Mouse (Mus musculus) ES-CJ7 (cell line): ENCODE data around the gene Mctp1.
A peak's percentile ranks its signal among the peaks of the same experiment; 100 is the strongest.
"Not testable (repeated sequence)": the region's sequence is repeated elsewhere in the genome, so short reads cannot be mapped to it uniquely, and the experiment has no call there.

Source experiments
- DNase-seq: peaks from one replicate; pipeline ENCODE4 v3.0.0; 2011; ENCODE audit warnings: low read depth, low spot score

Mctp1 gene

DNA sequence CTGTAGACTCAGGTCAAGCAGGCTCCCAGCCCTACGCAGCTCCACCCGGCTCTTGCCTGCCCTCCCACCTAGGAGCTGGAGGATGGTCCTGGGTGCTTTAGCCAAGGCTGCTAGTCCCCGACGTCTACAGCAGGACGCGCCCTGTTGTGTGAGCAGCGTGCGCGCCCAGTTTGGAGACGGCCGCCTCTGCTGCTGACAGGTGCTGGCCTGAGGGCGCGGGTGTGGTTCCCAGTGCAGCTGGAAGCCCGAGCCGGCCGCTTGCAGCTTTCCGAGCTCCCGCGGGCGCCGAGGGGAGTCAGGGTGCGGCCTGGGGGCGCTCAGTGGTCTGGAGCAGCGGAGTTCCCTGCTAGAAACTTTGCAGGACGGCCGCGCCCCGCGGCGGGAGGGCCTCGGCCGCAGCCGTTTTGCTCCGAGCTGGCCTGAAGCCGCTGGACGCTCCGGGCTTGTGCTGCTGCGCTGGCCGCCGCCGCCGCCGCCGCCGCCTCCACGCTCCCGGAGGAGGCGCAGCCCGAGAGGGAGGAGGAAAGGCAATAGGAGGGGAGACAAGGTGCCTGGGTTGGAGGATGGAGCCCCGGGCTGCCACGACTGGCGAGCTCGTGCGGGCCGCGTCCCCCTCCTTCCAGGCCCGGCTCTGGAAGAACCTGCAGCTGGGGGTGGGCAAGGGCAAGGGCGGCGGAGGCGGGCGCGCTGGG is at the start of gene Mctp1:
Mctp1 (plus strand) TSS at position 564 of the 692 bp plus-strand sequence.
- peak; percentile 77 for DNase-seq

DNA sequence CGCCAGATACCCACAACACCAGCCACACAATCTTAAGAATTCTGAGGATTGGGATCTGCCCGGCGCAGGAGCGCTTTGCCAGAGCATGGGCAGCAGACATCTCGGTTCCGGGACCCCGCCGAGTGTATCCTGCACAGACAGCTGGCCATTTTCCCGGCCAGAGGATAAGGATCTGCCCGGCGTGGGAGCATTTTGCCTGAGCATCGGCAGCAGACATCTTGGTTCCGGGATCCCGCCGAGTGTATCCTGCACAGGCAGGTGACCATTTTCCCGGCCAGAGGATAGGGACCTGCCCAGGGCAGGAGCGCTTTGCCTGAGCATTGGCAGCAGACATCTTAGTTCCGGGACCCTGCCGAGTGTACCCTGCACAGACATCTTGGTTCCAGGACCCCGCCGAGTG is 38.4 kb upstream of the Mctp1 start:
- not testable (repeated sequence) for DNase-seq

DNA sequence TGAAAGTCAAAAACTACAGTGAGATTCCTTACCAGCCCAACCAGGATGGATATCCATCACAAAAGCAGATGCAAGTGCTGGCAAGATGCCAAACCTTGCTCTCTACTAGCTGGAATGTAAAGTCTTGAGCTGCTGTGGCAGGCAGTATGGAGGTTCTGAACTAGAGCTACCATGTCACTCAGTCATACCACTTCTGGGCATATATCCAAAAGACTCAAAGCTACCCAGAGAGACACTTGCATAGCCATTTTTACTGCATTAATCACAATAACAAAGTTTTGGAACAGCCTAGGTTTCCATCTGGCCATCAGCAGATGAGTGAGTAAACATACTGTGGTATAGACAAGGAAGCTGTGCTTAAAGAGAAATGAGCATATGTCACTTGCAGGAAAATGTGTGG is 25.6 kb upstream of the Mctp1 start:
- DNase-seq: peak; percentile 74

DNA sequence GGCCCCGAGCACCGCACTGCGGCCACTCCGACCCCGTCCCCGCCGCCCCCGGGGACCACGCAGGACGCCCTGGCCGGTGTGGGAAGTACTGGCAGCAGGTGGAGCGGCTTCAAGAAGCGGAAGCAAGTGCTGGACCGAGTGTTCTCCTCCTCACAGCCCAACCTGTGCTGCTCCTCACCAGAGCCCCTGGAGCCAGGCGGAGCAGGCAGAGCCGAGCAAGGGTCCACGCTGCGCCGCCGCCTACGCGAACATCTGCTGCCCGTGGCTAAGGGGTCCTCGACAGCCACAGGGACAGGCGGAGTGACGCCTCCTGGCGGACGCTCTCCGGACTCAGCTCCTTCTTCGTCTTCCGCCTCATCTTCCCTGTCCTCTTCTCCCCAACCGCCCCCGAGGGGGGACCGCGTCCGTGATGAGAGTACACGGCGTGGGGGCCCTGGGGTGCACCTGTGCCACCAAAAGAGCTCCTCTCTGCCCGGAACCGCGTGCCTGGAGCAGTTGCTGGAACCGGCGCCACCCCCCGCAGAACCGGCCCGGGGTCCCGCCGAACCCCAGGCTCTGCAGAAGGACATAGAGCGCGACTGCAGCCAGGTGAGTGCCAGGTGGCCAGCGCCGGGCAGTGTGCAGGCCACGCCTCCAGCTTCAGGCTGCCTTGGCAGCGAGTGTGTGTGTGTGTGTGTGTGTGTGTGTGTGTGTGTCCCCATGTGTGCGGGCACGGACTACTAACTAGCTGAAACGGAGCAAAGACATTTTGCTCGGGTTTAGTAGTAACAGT is 515 bp downstream of the Mctp1 start:
- peak; percentile 32 for DNase-seq

DNA sequence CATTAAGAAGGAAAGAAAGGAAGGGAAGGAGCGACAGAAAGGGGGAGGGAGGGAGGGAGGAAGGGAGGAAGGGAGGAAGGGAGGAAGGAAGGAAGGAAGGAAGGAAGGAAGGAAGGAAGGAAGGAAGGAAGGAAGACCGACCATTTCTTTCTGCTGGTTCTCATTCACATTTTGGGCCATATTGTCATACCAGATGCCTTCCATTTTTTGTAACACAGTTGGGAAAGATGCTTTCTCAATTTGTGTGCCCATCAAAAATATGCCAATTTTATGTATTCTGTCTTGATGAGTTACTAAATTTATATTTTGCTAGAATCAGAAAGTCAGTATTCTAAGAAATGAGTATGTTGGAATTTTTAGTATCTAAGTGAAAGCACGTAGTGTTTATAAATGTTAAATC is 4.3 kb downstream of the Mctp1 start:
- no peak for DNase-seq

DNA sequence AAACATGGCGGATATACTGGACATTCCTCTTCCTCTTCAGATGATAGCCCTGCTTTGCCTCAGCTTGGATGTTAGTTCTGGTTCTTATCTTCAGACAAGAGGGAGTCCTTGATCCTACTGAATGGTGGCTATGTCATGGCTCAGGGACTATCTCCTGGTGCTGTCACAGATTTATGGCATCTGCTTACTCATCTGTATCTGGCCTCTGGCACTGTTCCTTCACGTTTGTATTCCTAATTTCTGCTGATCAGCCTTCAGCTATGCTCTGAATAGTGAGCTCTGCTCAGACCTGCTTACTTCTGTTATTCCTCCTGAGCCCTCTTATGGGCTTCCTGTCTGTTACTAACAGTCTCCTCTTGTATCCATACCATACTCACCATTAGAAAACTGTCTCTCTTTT is 7.6 kb downstream of the Mctp1 start:
- DNase-seq: no peak

DNA sequence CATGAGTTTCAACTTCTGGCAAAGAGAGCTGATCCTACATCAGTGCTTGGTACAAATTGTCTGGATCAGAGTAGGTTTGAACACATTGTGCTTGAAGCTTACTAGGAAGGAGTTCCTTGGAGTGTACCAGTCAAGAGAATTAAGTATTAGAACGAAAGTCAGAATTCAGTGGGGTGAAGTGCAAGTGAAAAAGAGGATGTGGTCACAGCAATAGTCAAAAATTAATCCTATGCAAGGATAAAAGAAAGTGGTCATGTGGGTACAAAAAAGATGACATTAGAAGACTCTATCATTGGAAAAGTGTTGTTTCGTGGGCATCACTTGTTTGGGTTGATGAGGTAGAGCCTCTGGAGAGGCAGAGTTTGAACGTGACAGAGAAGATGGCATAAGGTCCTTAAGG is 8.8 kb downstream of the Mctp1 start:
- no peak for DNase-seq

DNA sequence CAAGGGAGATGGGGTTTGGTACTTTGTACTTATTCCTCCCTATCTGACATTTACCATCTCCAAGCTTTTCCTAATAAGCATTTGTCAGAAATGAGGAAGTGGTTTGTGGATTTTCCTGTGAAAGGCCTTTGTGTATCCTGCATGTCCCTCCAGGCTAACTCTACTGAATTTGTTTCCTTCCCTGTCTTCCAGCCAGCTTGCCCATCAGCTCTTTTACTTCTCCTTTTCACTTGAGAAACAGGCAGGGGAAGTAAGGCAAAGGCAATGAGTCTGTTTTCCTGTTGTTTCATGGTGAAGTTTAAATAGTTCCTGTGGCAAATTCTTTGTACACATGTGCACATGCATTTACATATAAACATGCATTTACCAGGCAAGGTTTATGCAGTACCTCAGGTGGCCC is 11.6 kb downstream of the Mctp1 start:
- no peak for DNase-seq

DNA sequence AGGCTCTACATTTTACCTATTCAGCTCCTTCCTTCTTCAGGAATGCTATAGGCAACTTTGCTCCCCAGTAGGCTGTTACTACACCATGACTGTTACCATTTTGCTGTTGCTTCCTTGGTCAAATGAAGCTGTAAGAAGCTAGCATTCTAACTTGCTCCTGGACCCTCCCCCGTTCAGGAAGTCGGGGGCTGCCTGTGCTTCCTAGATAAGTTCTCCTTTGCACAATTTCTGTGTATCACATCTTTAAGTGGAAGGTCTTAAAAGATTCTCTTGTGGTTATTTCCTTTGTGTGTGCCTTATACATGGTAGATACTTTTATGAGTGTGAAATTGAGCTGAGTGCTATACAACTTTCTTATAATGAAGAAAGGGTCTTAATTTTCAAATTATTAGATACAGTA is 25.0 kb downstream of the Mctp1 start:
- no peak for DNase-seq

DNA sequence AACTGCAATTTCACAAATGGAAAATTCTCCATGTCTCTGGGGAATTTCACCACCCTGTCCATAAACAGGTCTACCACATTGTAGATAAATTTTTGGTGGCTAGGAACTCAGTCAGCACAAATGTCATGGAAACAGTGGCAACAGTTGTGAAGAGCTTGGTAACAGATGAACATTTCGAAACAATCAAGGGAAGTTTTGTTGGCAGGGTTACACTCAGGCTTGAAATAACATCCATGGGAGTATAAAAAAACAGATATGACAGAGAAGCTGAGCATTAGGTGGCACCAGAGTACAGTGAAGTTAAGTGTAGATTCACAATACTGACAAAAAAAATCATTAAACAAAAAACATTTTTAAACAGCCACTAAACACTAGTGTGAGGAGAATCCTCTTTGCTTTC is 26.3 kb downstream of the Mctp1 start:
- no peak for DNase-seq

DNA sequence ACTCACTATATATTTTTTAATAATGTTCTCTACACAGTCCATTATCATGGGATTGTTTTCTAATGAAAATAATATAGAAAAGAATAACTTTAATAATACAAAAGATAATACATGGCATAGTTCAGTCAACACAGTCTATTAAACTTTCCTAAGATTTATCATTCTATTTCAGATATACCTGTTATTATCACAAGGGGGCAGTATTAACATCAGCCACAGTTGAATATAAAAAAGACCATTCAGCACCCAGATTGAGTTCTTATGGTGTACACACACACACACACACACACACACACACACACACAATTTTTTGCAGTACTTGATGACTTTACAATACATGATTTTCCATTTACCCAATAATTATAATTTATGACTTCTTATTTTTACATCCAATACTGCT is 31.0 kb downstream of the Mctp1 start:
- no peak for DNase-seq

DNA sequence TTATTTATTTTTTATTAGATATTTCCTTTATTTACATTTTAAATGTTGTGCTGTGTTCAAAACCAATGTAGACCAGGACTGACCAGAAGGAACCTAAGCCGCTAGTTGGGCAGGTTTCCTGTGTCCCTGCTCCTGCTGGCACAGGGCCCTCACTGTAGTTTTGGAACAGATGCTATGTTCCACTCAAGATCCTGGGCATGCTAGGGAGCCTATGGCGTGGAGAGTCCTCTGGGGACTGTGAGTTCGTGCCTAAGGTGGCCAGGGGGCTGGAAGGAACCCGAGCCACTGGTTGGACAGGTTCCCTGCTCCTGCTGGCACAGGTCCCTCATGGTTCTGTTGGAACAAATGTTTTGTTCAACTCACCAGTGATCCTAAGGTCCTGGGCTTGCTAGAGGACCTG is 35.8 kb downstream of the Mctp1 start:
- no peak for DNase-seq

DNA sequence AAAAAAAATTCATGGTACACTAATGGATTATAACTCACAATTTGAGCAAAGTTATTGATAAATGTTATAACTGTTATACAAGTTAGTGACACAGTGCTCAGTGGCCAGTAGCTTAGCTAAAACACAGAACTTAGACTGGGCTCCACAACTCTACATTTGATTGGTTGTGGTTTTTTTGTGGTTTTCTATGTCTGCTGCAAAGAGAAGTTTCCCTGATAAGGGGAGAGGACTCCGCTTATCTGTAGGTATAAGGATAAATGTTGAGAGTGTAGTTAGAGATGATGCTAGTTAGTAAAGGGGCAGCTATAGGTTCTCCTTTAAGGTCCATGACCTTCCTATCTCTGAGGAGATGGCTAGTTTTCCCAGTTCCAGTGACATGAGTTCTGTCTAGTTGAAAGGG is 36.7 kb downstream of the Mctp1 start:
- DNase-seq: no peak

DNA sequence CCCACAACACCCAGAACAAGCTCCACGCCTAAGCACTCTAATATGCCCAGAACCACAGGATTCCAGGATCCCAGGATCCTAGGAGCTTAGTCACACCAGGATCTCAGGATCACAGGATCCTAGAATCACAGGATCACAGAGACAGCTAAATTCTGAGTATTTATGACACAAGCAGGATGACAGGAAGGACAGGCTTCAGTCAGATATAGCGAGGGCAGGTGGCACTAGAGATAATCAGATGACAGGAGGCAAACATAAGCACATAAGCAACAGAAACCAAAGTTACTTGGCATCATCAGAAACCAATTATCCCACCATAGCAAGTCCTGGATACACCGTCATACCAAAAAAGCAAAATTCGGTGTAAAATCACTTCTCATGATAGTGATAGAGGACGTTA is 37.8 kb downstream of the Mctp1 start:
- no peak for DNase-seq

DNA sequence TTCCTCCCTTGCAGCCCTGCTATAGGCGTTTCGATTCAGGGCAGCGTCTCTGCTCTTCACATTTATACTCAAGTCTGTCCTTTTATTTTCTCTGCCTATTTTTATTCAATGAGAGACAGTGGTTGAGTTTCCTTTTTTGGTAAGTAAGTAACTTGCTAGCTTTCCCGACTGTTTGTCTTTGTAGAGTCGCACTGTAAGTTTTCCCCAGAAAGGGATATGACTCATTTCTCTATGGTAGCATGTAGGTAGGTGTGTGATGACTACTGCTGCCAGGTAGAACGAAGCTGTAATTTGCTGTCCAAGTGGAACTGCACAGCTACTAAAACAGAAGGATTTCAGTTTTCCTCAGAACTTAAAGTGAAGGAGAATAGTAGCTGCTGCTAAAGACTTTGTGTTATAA is 45.1 kb downstream of the Mctp1 start:
- no peak for DNase-seq

DNA sequence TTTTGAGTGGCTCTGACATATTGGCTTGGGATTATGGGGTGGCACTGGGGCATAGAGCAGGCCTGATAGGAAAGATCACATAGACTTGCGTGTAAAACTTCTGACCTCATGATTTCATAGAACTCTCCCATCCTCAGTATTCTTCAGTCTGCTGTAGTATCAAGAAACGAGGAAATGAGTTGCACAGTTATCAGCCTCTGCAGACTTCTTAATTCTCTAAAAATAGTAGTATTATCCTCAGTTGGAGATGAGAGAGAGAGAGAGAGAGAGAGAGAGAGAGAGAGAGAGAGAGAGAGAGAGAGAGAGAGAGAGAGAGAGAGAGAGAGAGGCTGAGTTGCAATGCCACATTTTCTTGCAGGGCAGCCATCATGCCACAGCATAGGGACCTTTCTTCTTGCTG is 45.6 kb downstream of the Mctp1 start:
- DNase-seq: no peak

DNA sequence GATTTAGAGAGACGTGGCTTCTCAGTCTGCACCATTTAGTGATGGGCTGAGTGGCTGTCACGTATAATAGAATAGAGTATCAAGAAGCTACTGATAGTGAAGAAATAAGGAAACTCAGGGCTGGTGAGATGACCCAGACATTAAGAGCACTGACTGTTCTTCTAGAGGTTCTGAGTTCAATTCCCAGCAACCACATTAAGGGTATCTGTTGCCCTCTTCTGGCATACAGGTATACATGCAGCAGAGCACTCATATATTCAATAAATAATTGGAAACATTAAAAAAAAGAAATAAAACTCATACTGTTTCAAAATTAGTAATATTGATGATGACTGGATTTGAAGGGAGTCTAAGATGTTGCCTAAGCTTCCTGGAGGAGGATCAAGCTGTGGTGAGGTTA is 47.6 kb downstream of the Mctp1 start:
- DNase-seq: no peak

DNA sequence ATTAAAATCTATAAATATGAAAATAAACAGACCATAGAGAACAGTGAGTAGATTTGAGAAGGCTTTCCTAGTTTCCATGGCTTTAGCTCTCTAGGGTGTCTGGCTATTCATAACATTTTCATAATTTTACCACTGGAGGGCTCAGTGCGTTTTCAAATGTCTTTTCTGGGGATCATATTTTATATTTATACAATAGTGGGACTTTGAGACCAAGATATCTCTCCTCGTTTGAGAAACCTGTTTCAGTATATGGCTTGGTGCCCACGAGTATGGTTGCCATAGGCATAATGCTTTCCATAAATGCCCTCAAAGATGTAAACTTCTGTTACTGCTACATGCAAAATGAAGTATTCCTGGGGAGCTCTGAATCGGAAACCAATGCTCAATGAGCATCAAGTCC is 49.1 kb downstream of the Mctp1 start:
- no peak for DNase-seq

DNA sequence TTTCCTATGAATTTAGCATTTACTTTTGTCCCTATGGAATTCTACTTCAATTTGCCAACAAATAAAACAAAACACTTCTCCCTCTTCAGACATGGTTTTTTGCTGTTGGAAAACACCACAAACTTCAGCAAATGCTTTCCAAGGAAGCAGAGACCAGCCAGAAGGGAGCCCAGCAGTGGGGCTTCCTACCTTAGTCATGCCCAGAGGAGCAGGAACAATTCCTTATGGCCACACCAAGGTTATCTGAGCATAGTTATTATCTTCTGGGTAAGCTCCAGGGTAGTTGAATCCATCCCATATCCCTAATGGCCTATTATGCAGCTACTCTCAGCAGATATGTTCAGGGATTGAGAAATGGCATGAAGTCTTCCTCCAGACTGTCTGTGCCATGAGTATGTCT is 52.1 kb downstream of the Mctp1 start:
- DNase-seq: no peak

DNA sequence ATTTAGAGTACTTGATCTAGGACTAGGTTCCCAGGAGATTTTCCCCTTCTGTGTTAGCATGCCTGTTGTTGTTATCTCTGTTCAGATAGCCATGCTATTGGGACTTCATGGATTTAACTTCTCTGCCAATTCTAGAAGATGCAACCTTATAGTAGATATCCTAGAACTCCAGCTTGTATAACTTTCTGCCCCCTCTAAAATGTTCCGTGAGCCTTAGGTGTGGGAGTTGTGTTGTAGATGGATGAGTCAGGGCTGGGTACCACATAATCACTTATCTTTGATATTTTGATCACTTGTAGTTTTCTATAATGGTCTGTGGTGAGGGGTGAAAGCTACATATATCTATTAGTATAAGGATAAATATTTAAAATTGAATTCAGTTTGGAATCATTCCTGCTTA is 54.4 kb downstream of the Mctp1 start:
- no peak for DNase-seq

DNA sequence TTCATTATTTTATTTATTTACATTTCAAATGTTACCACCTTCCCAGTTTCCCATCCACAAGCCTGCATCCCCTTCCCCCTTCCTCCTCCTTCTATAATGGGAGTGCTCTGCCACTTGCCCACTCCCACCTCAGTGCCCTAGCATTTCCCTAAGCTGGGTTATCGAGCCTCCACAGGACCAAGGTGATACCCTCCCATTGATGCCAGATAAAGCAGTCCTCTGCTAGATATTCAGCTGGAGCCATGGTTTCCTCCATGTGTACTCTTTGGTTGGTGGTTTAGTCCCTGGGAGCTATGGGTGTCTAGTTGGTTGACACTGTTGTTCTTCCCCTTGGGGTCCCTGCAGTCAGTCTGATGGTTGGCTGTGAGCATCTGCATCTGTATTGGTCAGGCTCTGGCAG is 61.7 kb downstream of the Mctp1 start:
- DNase-seq: no peak

DNA sequence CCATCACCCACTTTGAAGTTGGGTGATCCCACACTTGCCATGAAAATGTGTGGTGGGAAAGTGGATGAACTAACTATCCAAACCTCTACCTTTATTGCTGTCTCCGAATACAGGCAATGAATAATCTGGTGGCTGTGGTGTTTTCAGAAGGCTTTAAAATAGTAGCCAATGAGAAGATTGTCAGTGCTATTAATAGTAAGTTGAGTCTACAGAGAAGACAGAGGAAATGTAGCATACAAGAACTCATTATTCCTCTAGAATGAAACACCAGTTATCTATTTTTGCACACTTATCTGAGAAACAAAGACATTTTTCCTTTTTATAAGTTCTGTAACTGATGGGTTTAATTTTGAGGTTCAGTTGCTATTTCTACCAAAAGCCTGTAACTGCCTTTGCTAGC is 63.2 kb downstream of the Mctp1 start:
- DNase-seq: no peak

DNA sequence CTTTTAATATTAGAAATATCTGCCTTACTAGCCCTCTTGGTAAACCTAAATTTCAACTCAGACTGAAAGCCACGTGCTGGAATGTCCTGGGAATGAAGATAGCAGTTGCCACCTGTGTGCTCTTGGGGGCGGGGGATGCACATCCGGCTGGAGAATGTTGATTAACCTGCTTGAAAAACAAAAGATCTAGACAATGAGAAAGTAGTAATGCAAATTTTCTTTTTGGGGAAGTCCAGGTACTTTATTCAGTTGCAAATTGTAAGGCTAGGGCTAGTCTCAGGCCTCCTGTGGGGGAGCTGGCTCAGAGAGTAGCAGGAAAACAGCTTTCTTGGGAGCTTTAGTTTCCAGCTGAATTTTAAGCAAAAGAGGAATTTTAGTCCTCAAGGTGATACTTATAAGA is 67.2 kb downstream of the Mctp1 start:
- peak; percentile 61 for DNase-seq

DNA sequence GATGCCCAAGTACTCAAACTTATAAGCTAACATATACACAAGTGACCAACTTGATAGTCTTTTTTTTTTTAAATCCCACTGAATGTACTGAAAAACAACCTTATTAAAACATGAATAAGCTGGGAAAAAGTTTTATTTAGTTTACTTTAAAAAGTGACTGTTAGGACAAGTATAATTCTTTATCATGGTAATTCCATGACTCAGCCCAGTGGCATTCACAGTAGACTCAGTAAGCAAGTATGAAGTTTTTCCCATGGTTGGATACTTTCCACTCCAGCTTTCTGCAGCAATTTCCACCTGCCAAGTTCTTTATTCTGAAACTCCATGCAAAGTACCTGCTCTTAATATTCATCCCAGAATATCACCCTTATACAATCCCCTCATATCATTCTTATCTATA is 97.3 kb downstream of the Mctp1 start:
- DNase-seq: no peak
